Mouse (Mus musculus): ENCODE data around the gene Gm21992. TPM values are rescaled to one million over a fixed set of nuclear protein-coding genes. Genes with fewer than 3 reads are reported as not detected.
A peak's percentile ranks its signal among the peaks of the same experiment; 100 is the strongest.

Gm21992 gene
- total RNA-seq (2012; rRNA removed) (10.6 and 10.8 TPM in 2 replicates), polyA plus RNA-seq (2012; ENCODE audit: insufficient read depth in 1 of 2, insufficient read length in 2 of 2, low read depth in 1 of 2, low replicate concordance in 2 of 2, missing spikeins in 1 of 2) (10 to 100 TPM in 1 of 2 experiments, not detected in 1; 21.9 TPM)

DNA sequence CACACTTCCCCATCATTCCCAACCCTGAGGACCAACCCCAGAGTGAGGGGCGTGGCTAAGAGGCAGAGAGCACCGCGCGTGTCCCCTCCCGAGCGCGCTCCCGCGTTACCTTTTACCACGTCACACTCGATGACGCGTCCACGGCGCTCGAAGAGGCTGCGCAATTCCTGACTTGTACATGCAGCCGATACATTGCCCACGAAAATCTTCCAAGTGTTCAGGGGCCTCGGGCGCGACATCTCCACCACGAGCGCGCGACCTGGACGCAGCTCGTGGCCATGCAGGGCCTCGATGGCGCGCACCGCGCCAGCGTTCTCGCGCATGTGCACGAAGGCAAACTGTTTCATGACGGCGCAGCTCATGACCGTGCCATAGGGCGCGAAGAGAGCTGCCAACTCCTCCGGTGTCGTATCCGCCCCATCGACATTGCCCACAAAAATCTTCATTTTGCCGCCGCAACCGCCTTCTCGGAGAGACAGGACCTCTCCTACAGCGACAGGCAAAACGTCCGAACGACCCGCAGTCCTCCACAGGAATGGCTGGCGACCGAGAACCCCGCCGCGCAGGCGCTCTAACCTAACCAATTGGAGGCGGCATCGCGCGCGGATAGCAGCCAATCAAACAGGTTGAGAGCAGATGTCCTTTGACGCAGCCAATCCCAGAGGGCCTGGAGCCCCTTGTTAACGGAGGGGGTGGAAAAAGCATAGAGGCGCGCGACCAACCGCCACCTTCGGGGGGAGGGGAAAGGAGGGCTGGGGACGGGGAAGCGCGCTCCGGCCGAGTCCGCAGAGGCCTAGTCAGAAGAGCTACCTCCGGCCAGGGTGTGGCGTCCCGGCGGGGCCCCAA lies at the start of gene Gm21992, which contains the start of gene Rbm14:
Gm21992 (minus strand) TSS at position 550 of the 846 bp plus-strand sequence.
Rbm14 (minus strand) TSS at position 572 of the 846 bp plus-strand sequence.
- H3K9me3 ChIP-seq (replicated peaks; ENCODE audit: insufficient read depth, low read length) = no peaks in the 10 kb centered on the region
- peak; percentile 99 for DNase-seq (ENCODE audit: low read depth, low spot score)
- peaks cover 54% of the 10 kb centered on the region for H3K79me2 ChIP-seq (ENCODE audit: control insufficient read depth, insufficient read depth, low read length, poor library complexity)
- TF ChIP-seq TBP (IDR thresholded peaks at IDR 0.05; ENCODE audit: low read depth, low read length) (peak; percentile 80; the same call in 1 of the 2 replicates), USF2 (IDR thresholded peaks at IDR 0.05; ENCODE audit: borderline replicate concordance in 1 of 2, insufficient read depth in 1 of 2, low read depth in 1 of 2, low read length in 2 of 2) (no peak), CHD1 (IDR thresholded peaks at IDR 0.05; ENCODE audit: low read depth, low read length) (no peak), RCOR1 (IDR thresholded peaks at IDR 0.05; ENCODE audit: low read depth, low read length) (0 out of 2 replicates have a peak, but pooled peaks have one; percentile 7), POLR2AphosphoS2 (IDR thresholded peaks at IDR 0.05; ENCODE audit: low read length) (peak; percentile 99), HCFC1 (IDR thresholded peaks at IDR 0.05; ENCODE audit: low read depth, low read length) (peak; percentile 79), RAD21 (IDR thresholded peaks at IDR 0.05; ENCODE audit: low read depth, low read length) (no peak), GATA1 (IDR thresholded peaks at IDR 0.05; ENCODE audit: low read depth, low read length) (no peak), ETS1 (IDR thresholded peaks at IDR 0.05; ENCODE audit: low read depth, low read length) (peak; percentile 15; the same call in 1 of the 2 replicates), CHD2 (IDR thresholded peaks at IDR 0.05; ENCODE audit: low read length) (peak; percentile 54; the same call in 1 of the 2 replicates), MEF2A (IDR thresholded peaks at IDR 0.05; ENCODE audit: extremely low read depth, insufficient replicate concordance, low read depth, low read length, poor library complexity, severe bottlenecking) (no peak), UBTF (IDR thresholded peaks at IDR 0.05; ENCODE audit: borderline replicate concordance, insufficient read depth, low read depth, low read length) (no peak), ZC3H11A (IDR thresholded peaks at IDR 0.05; ENCODE audit: low read depth, low read length) (no peak), SIN3A (IDR thresholded peaks at IDR 0.05; ENCODE audit: low read length) (peak; percentile 75), SMC3 (IDR thresholded peaks at IDR 0.05; ENCODE audit: low read depth, low read length) (no peak), KAT2A (conservative IDR thresholded peaks at IDR 0.05; ENCODE audit: low read depth, low read length) (no peak; the same call in 1 of the 2 replicates), GABPA (IDR thresholded peaks at IDR 0.05; ENCODE audit: low read depth, low read length) (no peak), ELF1 (IDR thresholded peaks at IDR 0.05; ENCODE audit: low read depth, low read length) (0 out of 2 replicates have a peak, but pooled peaks have one; percentile 30), NRF1 (IDR thresholded peaks at IDR 0.05; ENCODE audit: insufficient read depth, low read depth, low read length, poor library complexity, severe bottlenecking) (peak; percentile 79), TCF12 (IDR thresholded peaks at IDR 0.05; ENCODE audit: low read depth, low read length) (peak; percentile 73), MYC (IDR thresholded peaks at IDR 0.05; ENCODE audit: low read depth, low read length) (peak; percentile 67; the same call in 1 of the 2 replicates), ZKSCAN1 (IDR thresholded peaks at IDR 0.05; ENCODE audit: low read depth, low read length) (no peak), CTCF (IDR thresholded peaks at IDR 0.05 in 2 of 3, conservative IDR thresholded peaks at IDR 0.05 in 1 of 3; ENCODE audit: control insufficient read depth in 1 of 3, insufficient read depth in 1 of 3, low read depth in 2 of 3, low read length in 3 of 3, poor library complexity in 1 of 3, severe bottlenecking in 1 of 3) (no peak), ZNF384 (IDR thresholded peaks at IDR 0.05; ENCODE audit: low read depth, low read length) (no peak), JUND (IDR thresholded peaks at IDR 0.05; ENCODE audit: low read depth, low read length) (no peak), POLR2AphosphoS5 (IDR thresholded peaks at IDR 0.05; ENCODE audit: borderline replicate concordance, low read depth, low read length) (peak; percentile 76; the same call in 1 of the 2 replicates), MAFK (IDR thresholded peaks at IDR 0.05; ENCODE audit: borderline replicate concordance, low read depth, low read length) (no peak), EP300 (IDR thresholded peaks at IDR 0.05; ENCODE audit: low read depth in 1 of 2, low read length in 2 of 2) (peak in 1 of 2 experiments; percentile 62; a peak in 2 of 4 replicates), USF1 (IDR thresholded peaks at IDR 0.05; ENCODE audit: low read depth, low read length) (peak; percentile 35; the same call in 1 of the 2 replicates), POLR2A (IDR thresholded peaks at IDR 0.05; ENCODE audit: control insufficient read depth in 1 of 2, insufficient read depth in 1 of 2, low read depth in 1 of 2, low read length in 2 of 2, poor library complexity in 1 of 2) (peak; percentile 96 to 100), E2F4 (IDR thresholded peaks at IDR 0.05; ENCODE audit: borderline replicate concordance, low read depth, low read length) (no peak), NELFE (IDR thresholded peaks at IDR 0.05; ENCODE audit: low read depth, low read length) (peak; percentile 100), TAL1 (IDR thresholded peaks at IDR 0.05; ENCODE audit: low read length) (no peak), MYB (IDR thresholded peaks at IDR 0.05; ENCODE audit: low read depth, low read length) (peak; percentile 86)

More for the DNA sequence above, at the start of gene Gm21992, which contains the start of gene Rbm14:
- H3K36me3 ChIP-seq (ENCODE audit: control insufficient read depth in 1 of 2, insufficient read depth in 2 of 2, low read length in 2 of 2) = peaks cover 5 to 26% of the 10 kb centered on the region in 2 experiments
- H3K4me1 ChIP-seq (ENCODE audit: control insufficient read depth in 1 of 2, insufficient read depth in 2 of 2, low read length in 2 of 2) = peaks cover 0 to 4% of the 10 kb centered on the region in 2 experiments; a peak in 2 of 4 replicates
- peak within 1 kb of the TSS; percentile 88 for H3K9ac ChIP-seq (ENCODE audit: control insufficient read depth, low read depth, low read length, poor library complexity, severe bottlenecking)
- no peaks in the 10 kb centered on the region for H3K27me3 ChIP-seq (ENCODE audit: control insufficient read depth in 1 of 2, insufficient read depth in 2 of 2, low read length in 2 of 2)
- peak within 1 kb of the TSS; percentile 91 for H3K27ac ChIP-seq (ENCODE audit: control insufficient read depth, low read depth, low read length)
- H3K4me3 ChIP-seq (ENCODE audit: control insufficient read depth in 1 of 2, insufficient read depth in 1 of 2, low read depth in 2 of 2, low read length in 2 of 2) = peak within 1 kb of the TSS; percentile 74 to 78
